Mouse (Mus musculus) cerebellum, adult 2 months (tissue): ENCODE measurements around the gene Selenon.

Source experiments
- CTCF ChIP-seq: fragments of 200-500 bp; IDR thresholded peaks from 2 replicates; pipeline ENCODE4 v1.5.1; 2011; ENCODE audit warnings: low read depth, mild to moderate bottlenecking, control low read depth, low read length, moderate library complexity, borderline replicate concordance; ENCODE audit not compliant: insufficient read depth
- POLR2A ChIP-seq: fragments of 200-500 bp; IDR thresholded peaks from 2 replicates; pipeline ENCODE4 v1.6.1; 2011; ENCODE audit warnings: low read length, control low read depth, borderline replicate concordance; ENCODE audit not compliant: insufficient read depth

- TF ChIP-seq POLR2A: no peak
- no peak for TF ChIP-seq CTCF
These were observed 34.2 kb downstream of the Selenon start for GRCm38 (mm10) chr4:134517719-134518118.
